Mouse (Mus musculus) lung, postnatal 14 days (tissue): ENCODE measurements around the gene Pnpla5.
"Not testable (repeated sequence)": the region's sequence is repeated elsewhere in the genome, so short reads cannot be mapped to it uniquely, and the experiment has no call there.

ENCODE experiments used
- DNase-seq: peaks from one replicate; pipeline ENCODE4 v3.0.0; 2021

Gene Pnpla5

DNA sequence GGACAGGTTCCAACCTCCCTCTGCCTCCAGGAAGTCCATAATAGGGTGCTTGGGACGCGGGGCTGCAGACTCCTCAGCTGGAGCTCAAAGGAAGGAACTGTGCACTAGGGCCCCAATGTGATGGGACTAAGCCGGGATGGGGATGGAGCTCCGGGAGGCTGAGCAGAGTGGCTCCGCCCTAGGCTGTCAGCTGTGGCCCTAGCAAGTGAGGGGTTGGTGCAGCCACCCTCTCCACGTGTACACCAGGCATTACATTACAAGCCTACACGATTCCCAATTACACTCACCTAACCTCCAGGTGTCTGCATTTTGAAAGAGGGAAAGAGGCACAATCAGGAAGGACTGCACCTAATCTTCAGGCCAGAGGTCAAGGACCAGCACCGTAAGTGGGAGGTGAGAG, at the start of gene Pnpla5:
TSS of gene Pnpla5 (minus strand) at position 101 of the 400 bp plus-strand sequence.
- no peak for DNase-seq

DNA sequence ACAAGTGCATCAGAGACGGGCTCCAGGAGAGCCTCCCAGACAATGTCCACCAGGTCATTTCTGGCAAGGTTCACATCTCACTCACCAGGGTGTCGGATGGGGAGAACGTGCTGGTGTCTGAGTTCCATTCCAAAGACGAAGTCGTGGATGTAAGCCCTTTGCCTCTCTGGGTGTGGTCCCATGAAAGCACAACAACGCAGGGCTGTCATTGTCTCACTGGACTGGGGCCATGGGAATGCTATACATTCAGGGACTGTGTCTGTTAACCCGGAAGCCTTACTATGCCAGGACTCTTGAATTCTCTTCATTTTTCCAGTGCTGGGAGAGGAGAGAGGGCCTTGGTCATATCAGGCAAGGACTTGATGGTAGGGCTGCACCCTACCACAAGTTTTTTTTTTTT, 48.2 kb upstream of the Pnpla5 start:
- DNase-seq = no peak

DNA sequence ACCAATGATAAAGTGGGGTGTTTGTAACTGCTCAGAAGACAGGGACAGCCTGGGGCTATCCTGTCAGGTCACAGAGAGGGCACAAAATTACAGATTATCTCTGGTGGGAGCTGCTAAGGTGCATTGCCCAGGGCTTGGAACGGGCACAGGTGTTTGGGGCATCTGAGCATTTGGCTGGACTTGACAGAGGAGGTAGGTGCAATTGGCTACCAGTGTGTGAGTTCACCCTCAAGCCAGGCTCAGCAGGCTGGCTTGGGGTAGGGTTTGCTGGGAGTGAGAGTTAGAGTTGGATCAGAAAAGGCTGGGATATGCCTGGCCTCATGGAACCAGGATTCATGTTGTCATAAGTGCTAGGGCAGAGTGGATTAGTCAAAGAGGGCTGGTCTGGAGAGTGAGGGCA, 46.5 kb upstream of the Pnpla5 start:
- DNase-seq = no peak

DNA sequence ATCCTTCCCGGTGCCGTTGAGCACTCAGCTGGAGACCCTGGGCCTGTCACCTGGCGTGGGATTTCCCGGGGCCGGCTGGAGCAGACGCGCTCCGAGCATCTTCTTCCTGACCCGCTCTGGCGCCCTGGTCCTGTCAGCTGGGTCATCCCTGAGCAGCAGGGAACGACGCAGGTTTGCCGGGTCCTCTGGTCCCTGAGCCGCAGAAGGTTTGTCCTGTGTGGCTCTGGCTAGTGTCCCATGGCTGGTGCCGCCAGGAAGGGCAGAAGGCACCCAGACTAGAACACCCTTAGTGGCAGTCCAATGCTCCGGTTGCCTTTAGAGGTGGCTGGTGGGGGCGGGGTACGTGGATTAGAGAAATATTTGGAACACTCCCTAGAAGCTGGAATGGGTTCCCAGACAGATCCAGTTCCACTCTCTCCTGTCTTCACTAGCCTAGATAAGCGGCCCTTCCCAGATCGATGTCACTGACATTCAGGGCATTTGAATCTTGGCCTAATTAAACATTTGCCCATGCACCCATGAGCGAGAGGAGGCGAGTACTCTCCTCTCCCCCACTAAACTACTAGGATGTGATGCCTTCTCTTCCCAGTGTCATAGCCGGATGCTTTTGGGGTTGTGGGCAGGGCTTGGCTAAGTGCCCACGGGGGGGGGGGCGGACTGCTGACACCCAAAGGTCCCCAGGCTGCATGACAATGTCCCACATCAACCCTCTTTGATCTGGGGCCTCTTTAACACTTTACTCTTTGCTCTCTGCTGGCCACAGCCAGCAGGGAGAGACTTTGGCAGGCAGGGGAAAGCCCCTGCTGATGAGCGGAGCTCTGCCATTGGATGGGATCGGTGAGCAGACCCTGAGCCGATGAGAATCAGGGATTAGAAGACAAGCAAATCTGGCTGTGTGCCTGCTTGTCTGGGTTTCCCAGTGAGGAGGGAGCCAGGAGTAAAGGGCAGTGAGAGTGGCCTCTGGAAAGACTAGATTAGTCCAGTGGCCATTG, 45.5 kb upstream of the Pnpla5 start:
- peak; percentile 20 for DNase-seq

DNA sequence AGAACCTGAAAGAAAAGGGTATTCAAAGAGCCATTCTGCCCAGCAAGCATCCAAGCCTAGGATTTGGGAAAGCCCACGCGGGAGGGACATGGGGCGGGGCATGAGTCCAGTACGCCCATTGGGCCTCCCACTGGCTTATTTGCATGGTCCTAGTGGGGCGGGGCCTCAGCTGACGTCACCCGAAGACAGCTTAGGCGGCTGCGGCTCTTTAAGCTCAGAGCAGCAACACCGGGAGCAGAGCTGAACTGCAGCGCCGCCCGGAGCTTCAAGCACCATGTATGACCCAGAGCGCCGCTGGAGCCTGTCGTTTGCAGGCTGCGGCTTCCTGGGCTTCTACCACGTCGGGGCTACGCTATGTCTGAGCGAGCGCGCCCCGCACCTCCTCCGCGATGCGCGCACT, 44.6 kb upstream of the Pnpla5 start, which contains the start of gene Pnpla3:
TSS of gene Pnpla3 (plus strand) at position 238 of the 400 bp plus-strand sequence.
- peak; percentile 95 for DNase-seq

DNA sequence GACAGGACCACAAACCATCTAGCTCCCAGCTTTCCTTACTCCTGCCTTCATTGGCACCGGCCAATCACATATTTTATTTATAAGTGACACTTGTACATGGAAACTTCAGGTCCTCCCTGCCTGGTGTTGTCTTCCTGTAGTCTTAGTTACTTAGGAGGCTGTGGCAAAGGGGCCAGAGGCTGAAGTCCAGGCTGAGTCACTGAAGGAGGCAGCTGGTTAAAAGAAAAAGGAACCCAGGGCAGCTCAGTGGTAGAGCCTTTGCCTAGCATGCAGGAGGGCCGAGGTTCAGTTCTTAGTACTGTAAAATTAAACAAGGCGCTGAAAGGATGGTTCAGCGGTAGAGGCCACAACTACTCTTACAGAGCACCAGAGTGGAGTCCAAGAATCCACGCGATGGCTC, 43.8 kb upstream of the Pnpla5 start:
- no peak for DNase-seq

DNA sequence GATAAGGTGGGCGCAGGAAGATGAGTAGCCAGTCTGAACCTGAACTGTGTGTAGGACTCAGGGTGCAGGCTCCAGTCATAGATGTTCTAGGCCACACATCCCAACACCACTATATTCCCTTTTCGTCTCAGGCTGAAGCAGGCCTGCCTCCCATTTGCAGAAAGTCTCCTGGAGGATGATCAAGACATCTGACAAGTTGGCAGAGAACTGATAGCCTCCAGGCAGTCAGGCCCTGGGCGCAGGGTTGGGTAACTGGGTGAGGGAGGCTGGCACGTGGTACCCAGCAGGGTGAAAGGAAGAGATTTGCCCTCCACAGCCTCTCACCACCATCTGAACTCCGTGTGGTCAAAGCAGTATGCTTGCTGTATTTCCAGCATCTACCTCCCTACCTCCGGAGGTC, 38.9 kb upstream of the Pnpla5 start:
- no peak for DNase-seq

DNA sequence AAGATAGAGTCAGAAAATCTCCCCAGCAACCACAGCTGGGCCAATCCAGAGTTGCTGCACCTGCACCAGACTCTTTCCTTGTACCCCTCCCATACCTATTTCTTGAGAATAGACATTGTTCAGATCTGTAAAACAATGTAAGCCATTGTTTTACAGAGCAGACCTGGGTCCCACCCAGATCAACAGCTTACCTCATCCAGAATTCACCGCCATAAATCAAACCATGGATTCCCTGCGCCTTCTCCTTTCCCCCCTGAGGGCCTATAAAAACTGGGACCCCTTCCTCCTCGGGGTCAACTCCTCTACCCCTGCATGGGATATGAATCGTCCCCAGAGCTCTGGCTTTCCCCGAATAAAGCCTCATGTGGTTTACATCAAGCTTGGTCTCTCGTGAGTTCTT, 34.6 kb upstream of the Pnpla5 start:
- not testable (repeated sequence) for DNase-seq

DNA sequence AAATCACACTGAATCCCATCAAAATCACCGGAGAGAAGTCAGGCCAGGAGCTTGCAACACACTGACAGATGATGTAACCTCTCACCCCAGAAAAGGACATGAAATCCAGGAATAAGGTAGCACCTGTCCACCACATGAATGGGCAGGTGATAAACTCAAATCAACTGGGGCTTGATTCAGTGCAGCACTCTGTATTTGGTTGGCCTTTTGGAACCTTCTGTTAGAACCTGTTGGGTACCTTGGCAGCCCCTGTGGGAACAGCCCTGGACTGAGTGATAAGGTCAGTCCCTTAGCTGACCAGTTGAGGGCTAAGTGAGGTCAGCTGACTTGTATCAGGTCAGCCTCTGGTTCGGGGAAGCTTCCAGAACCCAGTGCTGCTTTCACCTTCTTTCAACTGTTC, 33.2 kb upstream of the Pnpla5 start:
- DNase-seq = no peak

DNA sequence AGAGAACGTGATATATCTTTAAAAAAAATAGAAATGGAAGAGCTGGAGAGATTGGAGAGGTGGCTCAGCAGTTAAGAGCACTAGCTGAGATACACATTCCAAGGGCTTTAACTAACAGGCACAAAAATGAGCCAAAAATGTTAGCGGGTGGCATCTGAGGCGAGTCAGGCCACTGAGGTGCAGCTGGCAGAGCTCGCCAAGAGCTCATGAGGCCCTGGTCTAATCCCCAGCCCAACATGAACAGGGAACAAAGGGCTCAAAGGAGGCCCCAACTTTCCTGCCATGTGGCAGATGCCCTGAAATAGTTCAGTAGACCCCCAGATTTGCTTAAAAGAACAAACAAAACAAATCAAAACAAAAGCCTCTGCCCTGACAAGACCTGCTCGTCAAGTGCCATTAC, 18.0 kb upstream of the Pnpla5 start:
- DNase-seq = no peak

DNA sequence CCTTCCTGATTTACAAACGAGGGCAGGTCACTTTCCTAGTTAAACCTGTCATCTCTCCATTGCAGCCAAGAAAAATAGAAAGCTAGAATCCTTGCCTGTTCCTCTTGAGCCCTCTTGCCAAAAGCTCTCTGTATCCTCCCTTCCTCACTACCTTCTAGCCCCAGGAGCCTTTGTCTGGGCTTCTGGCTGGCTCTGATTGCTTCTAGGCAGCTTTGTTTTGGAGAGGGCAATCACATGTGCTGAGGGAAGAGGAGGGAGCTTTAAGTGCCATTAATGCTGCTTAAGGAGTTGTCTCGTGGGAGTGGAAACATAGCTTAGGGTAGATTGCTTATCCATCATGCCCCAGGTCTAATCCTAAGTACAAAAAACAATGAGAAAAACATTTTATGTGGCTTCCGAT, 17.1 kb upstream of the Pnpla5 start:
- DNase-seq = no peak

DNA sequence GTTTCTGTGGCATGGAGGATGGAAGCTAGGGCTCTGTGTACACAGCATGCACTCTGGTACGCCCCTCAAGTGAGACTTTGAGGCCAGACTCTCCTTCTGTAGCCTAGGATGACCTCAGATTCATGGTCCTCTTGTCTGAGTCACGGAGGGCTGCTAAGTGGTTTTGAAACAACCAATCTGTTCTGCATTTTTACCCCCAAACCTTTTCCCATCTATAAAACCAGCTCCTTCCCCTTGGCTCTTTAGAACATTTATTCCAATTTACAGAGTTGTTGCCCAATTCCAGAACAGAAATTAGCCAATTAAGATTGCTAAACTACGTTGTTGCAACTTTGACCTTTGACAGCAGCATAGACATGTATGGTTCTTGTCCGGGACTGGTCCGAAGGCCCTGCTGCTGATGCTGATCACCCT, 16.6 kb upstream of the Pnpla5 start:
- DNase-seq = peak; percentile 7

DNA sequence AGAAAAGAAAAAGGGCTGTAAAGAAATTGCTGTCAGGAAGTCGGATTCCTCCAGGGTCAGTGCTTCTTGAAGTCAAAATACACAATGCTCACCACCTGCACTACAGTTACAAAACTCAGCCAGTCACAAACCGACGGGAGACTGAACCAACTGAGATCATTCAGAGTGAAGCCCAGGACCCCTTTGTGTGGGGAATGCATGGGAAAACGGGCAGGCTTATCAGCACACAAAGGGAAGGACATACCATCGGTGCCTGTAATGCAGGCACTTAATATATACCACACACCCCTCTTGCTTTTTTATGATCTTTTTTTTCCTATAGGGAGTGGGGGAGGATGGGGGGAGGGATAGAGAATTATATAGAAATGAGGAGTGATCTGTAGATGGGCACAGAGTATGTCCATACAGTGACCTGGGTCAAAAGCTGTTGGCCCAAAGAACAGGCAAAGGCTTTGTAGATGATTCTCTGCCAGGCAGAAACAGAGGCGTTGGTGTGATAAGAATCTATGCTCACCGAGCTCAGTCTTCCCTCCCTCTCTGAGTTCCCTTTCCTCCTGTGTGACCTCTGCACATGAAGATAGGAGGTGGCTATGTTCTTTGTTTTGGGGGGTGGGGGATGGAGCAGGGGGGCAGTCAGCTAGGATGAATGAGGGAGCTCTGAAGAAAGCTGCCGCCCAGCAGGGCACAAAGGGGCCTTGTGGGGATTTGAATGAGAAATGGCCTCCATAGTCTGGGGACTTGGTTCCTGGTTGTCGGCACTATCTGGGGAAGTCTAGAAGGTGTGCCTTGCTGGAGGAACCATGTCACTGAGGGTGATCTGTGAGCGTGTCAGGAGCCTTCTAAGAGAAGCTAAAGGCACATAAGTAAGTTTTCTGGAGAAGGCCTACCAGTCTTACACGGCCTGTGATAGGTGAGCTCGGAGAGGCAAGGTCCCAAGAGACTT, 13.8 kb upstream of the Pnpla5 start:
- DNase-seq = no peak

DNA sequence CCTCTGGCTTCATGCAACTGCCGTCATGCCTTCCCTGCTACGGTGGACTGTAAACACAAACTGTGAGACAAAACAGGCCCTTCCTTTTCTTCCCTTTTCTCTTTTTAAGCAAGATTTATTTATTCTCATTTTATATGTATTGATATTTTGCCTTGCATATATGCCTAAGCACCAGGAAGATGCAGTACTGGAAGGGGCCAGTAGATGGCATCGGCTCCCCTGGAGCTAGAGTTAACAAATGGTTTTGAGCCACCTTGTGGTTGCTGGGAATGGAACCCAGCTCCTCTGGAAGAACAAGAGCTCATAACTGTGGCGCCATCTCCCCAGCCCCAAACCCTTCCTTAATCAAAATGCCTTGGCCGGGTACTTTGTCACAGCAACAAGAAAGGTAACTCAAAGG, 12.5 kb upstream of the Pnpla5 start:
- peak; percentile 37 for DNase-seq

DNA sequence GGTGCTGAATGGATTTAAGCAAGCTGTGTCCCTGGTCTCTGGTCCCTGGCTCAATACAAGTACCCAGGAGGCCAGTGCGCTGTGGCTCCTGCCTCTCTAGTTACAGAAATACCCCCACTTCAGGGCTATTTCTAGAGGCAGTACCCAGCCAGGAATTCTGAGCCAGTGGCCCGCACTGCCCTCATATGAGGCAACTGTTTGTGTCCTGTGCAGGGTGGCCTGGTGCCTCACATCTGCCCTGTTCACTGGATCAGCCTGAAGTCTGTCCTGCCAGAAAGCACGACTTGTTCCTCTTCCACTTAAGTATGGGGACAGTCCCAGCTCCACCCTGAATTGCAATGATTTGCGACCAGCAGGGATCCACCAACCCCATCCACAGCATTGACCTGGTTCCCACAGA, 10.5 kb upstream of the Pnpla5 start:
- DNase-seq = no peak

DNA sequence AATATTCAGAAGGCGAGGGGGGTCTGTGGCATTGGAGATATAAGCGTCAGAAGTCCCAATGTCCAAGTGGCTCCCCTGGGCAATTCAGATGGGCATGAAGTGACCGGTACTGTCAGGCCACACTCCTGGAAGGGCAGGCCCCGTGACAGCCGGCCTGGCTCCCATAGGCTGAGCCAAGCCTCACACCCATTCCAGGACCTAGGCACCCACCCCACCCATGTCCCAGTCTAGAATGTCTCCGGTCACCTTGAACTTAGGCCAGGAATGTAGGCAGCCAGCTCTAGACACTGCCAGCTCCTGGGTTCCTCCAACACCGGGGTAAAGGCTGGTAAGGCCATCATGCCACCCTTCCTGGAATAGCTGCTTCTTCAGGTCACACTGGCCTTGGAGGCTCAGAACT, 9.0 kb upstream of the Pnpla5 start:
- DNase-seq = no peak

DNA sequence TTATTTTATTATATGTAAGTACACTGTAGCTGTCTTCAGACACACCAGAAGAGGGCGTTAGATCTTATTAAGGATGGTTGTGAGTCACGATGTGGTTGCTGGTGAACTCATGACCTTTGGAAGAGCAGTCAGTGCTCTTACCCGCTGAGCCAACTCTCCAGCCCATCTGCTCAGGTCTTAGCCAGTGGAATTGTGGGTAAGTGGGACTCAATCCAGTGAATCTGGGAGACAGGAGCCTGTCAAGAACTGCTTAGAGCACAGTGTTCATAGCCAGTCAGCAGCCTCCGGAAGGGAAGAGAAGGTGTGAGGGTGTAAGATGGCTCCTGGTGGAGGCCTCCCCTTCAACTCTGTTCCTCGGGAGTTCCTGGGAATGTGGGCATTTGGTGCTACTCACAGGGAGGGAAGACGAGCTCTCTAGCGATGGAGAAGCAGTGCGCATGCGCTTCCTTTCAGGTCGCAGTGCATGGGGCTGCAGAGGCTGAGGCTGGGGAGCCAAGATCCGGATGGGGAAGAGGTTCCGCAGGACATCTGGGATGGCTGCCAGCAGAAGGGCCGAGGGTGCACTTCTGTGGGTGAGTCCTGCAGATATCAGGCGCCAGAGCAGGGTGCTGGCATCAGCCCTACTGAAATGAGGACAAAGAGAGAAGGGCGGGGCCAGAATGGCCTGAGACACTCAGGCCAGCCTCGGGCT, 8.3 kb upstream of the Pnpla5 start:
- DNase-seq = peak; percentile 66

DNA sequence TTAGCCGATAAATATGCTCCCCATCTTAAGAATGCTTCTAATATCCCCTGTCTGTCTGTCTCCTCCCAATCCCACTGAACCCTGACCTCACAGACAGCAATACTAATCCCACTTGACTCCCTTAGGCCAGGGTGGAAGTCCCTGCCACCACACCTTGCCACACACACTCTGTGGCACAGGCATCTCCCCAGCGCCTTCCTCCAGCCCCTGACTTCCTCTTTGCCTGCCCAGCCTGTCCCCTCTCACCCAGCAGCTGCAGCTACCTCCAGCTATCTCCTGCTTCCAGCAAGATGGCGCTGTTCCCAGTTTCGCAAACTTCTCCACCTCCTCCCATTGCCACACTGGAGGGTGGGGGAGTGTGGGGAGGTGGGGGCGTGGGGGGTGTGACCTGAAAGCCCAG, 3.9 kb upstream of the Pnpla5 start:
- peak; percentile 12 for DNase-seq

DNA sequence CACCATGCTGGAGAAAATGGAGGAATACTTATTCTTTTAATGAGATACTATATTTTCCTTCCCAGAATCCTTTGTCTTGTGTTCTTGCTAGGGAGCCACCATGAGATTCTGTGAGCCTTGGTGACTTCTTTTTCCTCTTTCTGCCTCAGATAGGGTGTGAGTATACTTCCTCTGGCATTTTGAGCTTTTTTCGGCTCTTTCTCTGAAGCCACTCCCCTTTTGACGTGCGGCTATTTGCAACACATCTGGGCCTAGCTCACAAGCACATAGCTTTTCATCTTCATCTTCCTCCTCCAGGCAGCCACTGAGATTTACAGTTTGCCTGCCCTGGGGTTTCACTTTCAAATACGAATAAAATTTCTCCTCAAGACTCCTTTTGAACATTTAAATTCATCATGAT, 3.5 kb upstream of the Pnpla5 start:
- no peak for DNase-seq

DNA sequence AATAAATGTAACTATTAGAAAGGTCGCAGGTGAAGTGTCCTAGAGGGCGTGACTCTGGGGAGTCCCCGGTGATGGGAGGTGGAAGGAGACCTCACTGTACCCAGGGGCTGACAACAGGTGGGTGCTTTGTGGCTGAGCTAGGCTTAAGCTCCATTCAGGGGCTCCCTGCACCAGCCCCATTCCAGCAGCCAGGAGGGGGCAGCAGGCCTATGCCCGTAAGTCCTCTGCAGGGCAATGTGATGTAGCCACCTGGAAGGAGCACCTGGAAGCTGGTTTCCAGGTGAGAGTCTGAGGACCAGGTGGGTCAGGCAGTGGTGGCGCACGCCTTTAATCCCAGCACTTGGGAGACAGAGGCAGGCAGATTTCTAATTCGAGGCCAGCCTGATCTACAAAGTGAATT, 1.1 kb upstream of the Pnpla5 start:
- DNase-seq = no peak

DNA sequence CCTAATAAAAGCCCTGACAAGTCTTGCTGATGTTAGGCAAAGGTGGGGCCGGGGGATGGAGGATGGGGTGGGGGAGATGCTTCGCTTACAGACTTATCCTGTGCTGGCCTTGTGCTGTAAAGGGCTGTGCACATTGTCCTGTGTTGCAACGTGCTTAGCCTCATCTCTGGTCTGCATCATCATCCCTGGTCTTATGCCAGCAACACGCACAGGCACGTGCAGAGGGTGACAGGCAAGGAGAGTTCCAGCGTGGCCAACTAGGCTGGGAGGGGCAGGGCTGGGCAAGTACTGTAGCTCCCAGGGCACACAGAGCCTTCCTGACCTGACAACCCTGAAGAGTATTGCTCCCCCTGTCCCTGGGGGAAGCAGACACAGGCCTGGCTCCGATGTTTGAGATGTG, 1.9 kb downstream of the Pnpla5 start:
- no peak for DNase-seq

DNA sequence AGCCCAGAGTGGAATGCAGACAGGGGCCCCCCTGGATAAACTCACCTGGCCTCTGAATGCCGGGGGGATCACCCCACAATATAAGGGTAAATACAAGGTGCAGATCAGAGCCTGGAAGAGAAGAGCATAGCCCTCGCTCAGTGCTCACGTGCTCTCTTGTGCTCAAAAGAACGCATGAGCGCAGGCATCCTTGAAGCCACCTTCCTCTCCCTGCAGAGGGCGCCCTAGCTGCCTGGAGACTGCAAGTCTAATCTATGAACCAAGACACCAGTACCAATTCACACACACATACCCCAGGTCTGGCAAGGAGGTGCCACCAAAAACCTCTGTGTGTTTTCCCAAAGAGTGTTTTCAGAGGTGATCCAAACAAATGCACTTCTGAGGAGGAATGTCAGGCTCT, 2.4 kb downstream of the Pnpla5 start:
- peak; percentile 23 for DNase-seq

DNA sequence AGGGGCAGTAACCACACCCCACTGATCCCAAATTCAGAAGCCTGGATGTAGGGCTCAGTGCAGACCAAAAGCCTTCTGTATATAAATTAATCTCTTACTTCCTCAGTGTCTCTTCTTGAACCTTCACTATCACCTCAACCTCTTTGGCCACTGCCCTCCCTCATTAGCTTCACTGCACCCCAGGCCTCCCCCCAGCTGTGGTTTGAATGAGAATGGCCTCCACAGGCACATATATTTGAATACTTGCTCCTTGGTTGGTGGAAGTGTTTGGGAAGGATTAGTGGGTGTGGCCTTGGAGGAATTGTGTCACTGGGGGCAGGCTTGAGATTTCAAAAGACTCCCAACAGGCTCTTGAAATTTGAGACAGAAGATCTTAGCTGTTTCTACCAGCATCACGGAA, 6.5 kb downstream of the Pnpla5 start:
- DNase-seq = no peak
